Mouse (Mus musculus) layer of hippocampus, adult 6 months (tissue): ENCODE results near the gene Ppp1r9a. TPM values are rescaled to one million over a fixed set of nuclear protein-coding genes. Genes with fewer than 3 reads are reported as not detected.

Experiments used
- long read RNA-seq, 2 experiments: library from polyadenylated mRNA; unstranded; transcript quantifications; one replicate each; pipeline ENCODE4 v2.0.0; 2019 to 2020
- polyA plus RNA-seq: library from polyadenylated mRNA; unstranded; fragments of <200 nt; fragmentation: Nextera tagmentation; gene quantifications from 2 replicates; pipeline ENCODE4 v1.2.3, GENCODE M21; 2021

Gene Ppp1r9a
- polyA plus RNA-seq: 40.0 and 46.6 TPM in 2 replicates
- long read RNA-seq, experiment 1, partial matches to known transcripts: 142 of 208 reads
- long read RNA-seq, experiment 1, other reads (novel, unspliced or antisense): 63 of 208 reads
- long read RNA-seq, experiment 2, full-length matches to known transcripts: 13 of 204 reads
- long read RNA-seq, experiment 2, partial matches to known transcripts: 106 of 204 reads
- long read RNA-seq, experiment 2, other reads (novel, unspliced or antisense): 85 of 204 reads

GRCm38 (mm10) chr6:4902674-4903324 lies at the start of gene Ppp1r9a:
Gene Ppp1r9a, plus strand, starts transcription at chr6:4902917.

GRCm38 (mm10) chr6:5193693-5194092 lies 291.0 kb downstream of the Ppp1r9a start, which contains the start of gene Pon1:
Gene Pon1, minus strand, starts transcription at chr6:5193946.

Other genes with a start within 250 kb of the Ppp1r9a start
- gene Sgce, start 155.7 kb upstream of the Ppp1r9a start, polyA plus RNA-seq: 20.5 and 21.6 TPM in 2 replicates
- 0.73 and 0.84 TPM in 2 replicates for gene Peg10, start 155.6 kb upstream of the Ppp1r9a start, polyA plus RNA-seq